Mouse (Mus musculus) MEL (cell line): Measurements from ENCODE around the gene Amotl1. TPM values are rescaled to one million over a fixed set of nuclear protein-coding genes. Genes with fewer than 3 reads are reported as not detected.

Source experiments
- DNase-seq: peaks from one replicate; pipeline ENCODE4 v3.0.0; 2011; ENCODE audit warnings: low read depth, low spot score
- H3K27ac ChIP-seq: 2 replicates; pipeline ENCODE4 v1.5.1; 2012; ENCODE audit warnings: low read depth, mild to moderate bottlenecking, control low read depth, low read length, moderate library complexity; ENCODE audit not compliant: control insufficient read depth
- H3K27me3 ChIP-seq, 2 experiments: fragments of 150-350 bp in 1 of 2; sonication (generic) in 1 of 2; 2 replicates each; pipeline ENCODE4 v1.6.1; 2012; ENCODE audit warnings: low read length in 2 of 2, mild to moderate bottlenecking in 2 of 2, improper control_type of control experiment in 1 of 2, moderate library complexity in 1 of 2; ENCODE audit not compliant: insufficient read depth in 2 of 2, control insufficient read depth in 1 of 2
- H3K36me3 ChIP-seq, 2 experiments: 2 replicates each; pipeline ENCODE4 v1.6.1; 2012 to 2014; ENCODE audit warnings: low read length in 2 of 2, improper control_type of control experiment in 1 of 2, inconsistent platforms in 1 of 2, mild to moderate bottlenecking in 1 of 2; ENCODE audit not compliant: insufficient read depth in 2 of 2, control insufficient read depth in 1 of 2
- H3K4me1 ChIP-seq, 2 experiments: fragments of 150-350 bp in 1 of 2; sonication (generic) in 1 of 2; 2 replicates each; pipeline ENCODE4 v1.6.1; 2012; ENCODE audit warnings: low read length in 2 of 2, improper control_type of control experiment in 1 of 2, mild to moderate bottlenecking in 1 of 2; ENCODE audit not compliant: insufficient read depth in 2 of 2, control insufficient read depth in 1 of 2
- H3K4me3 ChIP-seq, 2 experiments: fragments of 150-350 bp in 1 of 2; sonication (generic) in 1 of 2; 2 replicates each; pipeline ENCODE4 v1.5.1; 2012; ENCODE audit warnings: low read depth in 2 of 2, low read length in 2 of 2, mild to moderate bottlenecking in 2 of 2, moderate library complexity in 2 of 2, control low read depth in 1 of 2, improper control_type of control experiment in 1 of 2; ENCODE audit not compliant: control insufficient read depth in 1 of 2, insufficient read depth in 1 of 2
- H3K79me2 ChIP-seq: 2 replicates; pipeline ENCODE4 v1.6.1; 2012; ENCODE audit warnings: mild to moderate bottlenecking, low read length, moderate library complexity; ENCODE audit not compliant: control insufficient read depth, poor library complexity, insufficient read depth
- H3K9ac ChIP-seq: 2 replicates; pipeline ENCODE4 v1.6.1; 2012; ENCODE audit warnings: low read depth, mild to moderate bottlenecking, control low read depth, low read length, moderate library complexity; ENCODE audit not compliant: control insufficient read depth, poor library complexity, severe bottlenecking
- H3K9me3 ChIP-seq: fragments of 150-350 bp; sonication (generic); replicated peaks from 2 replicates; pipeline ENCODE4 v1.6.1; 2012; ENCODE audit warnings: mild to moderate bottlenecking, low read length, improper control_type of control experiment, moderate library complexity; ENCODE audit not compliant: insufficient read depth
- BHLHE40 ChIP-seq: IDR thresholded peaks from 2 replicates; pipeline ENCODE4 v1.6.1; 2012; ENCODE audit warnings: low read depth, mild to moderate bottlenecking, inconsistent platforms, low read length, improper control_type of control experiment, borderline replicate concordance
- CHD1 ChIP-seq: IDR thresholded peaks from 2 replicates; pipeline ENCODE4 v1.6.1; 2012; ENCODE audit warnings: low read depth, mild to moderate bottlenecking, inconsistent platforms, low read length, improper control_type of control experiment
- CTCF ChIP-seq, 3 experiments: IDR thresholded peaks in 2 of 3; conservative IDR thresholded peaks in 1 of 3; 2 replicates each; pipeline ENCODE4 v1.5.1; 2011 to 2012; ENCODE audit warnings: low read length in 3 of 3, low read depth in 2 of 3, mild to moderate bottlenecking in 2 of 3, improper control_type of control experiment in 1 of 3, inconsistent platforms in 1 of 3, mixed read lengths in 1 of 3, moderate library complexity in 1 of 3; ENCODE audit not compliant: control insufficient read depth in 1 of 3, insufficient read depth in 1 of 3, poor library complexity in 1 of 3, severe bottlenecking in 1 of 3
- E2F4 ChIP-seq: IDR thresholded peaks from 2 replicates; pipeline ENCODE4 v1.6.1; 2011; ENCODE audit warnings: low read depth, low read length, improper control_type of control experiment, borderline replicate concordance
- ELF1 ChIP-seq: IDR thresholded peaks from 2 replicates; pipeline ENCODE4 v1.6.1; 2014; ENCODE audit warnings: low read depth, mild to moderate bottlenecking, inconsistent platforms, low read length, improper control_type of control experiment, moderate library complexity
- EP300 ChIP-seq, 2 experiments: IDR thresholded peaks; 2 replicates each; pipeline ENCODE4 v1.6.1; 2011; ENCODE audit warnings: improper control_type of control experiment in 2 of 2, low read length in 2 of 2, low read depth in 1 of 2, mild to moderate bottlenecking in 1 of 2
- GABPA ChIP-seq: IDR thresholded peaks from 2 replicates; pipeline ENCODE4 v1.6.1; 2012; ENCODE audit warnings: low read depth, mild to moderate bottlenecking, inconsistent platforms, low read length, improper control_type of control experiment, moderate library complexity
- GATA1 ChIP-seq: IDR thresholded peaks from 2 replicates; pipeline ENCODE4 v1.6.1; 2011; ENCODE audit warnings: low read depth, low read length, improper control_type of control experiment
- JUND ChIP-seq: IDR thresholded peaks from 2 replicates; pipeline ENCODE4 v1.6.1; 2011; ENCODE audit warnings: low read depth, mild to moderate bottlenecking, improper control_type of control experiment, low read length
- KAT2A ChIP-seq: conservative IDR thresholded peaks from 2 replicates; pipeline ENCODE4 v1.6.1; 2012; ENCODE audit warnings: low read depth, low read length, improper control_type of control experiment, inconsistent platforms
- MAFK ChIP-seq: IDR thresholded peaks from 2 replicates; pipeline ENCODE4 v1.6.1; 2011; ENCODE audit warnings: low read depth, mild to moderate bottlenecking, low read length, improper control_type of control experiment, borderline replicate concordance
- MAX ChIP-seq: IDR thresholded peaks from 2 replicates; pipeline ENCODE4 v1.6.1; 2011; ENCODE audit warnings: low read length, improper control_type of control experiment
- MAZ ChIP-seq: IDR thresholded peaks from 2 replicates; pipeline ENCODE4 v1.6.1; 2012; ENCODE audit warnings: low read depth, mild to moderate bottlenecking, inconsistent platforms, low read length, improper control_type of control experiment
- MEF2A ChIP-seq: IDR thresholded peaks from 2 replicates; pipeline ENCODE4 v1.6.1; 2014; ENCODE audit warnings: low read depth, mild to moderate bottlenecking, inconsistent platforms, low read length, improper control_type of control experiment; ENCODE audit not compliant: poor library complexity, insufficient replicate concordance, severe bottlenecking; ENCODE audit errors: extremely low read depth
- MXI1 ChIP-seq: IDR thresholded peaks from 2 replicates; pipeline ENCODE4 v1.6.1; 2011; ENCODE audit warnings: mild to moderate bottlenecking, low read depth, low read length, improper control_type of control experiment
- MYC ChIP-seq: IDR thresholded peaks from 2 replicates; pipeline ENCODE4 v1.6.1; 2011; ENCODE audit warnings: low read depth, mild to moderate bottlenecking, low read length, improper control_type of control experiment, moderate library complexity
- NELFE ChIP-seq: IDR thresholded peaks from 2 replicates; pipeline ENCODE4 v1.6.1; 2011; ENCODE audit warnings: low read depth, low read length, improper control_type of control experiment
- NRF1 ChIP-seq: IDR thresholded peaks from 2 replicates; pipeline ENCODE4 v1.6.1; 2014; ENCODE audit warnings: low read depth, mild to moderate bottlenecking, inconsistent platforms, low read length, improper control_type of control experiment, moderate library complexity; ENCODE audit not compliant: poor library complexity, insufficient read depth, severe bottlenecking
- POLR2A ChIP-seq, 2 experiments: IDR thresholded peaks; 2 replicates each; pipeline ENCODE4 v1.6.1; 2011 to 2012; ENCODE audit warnings: low read length in 2 of 2, mild to moderate bottlenecking in 2 of 2, control low read depth in 1 of 2, improper control_type of control experiment in 1 of 2, low read depth in 1 of 2, moderate library complexity in 1 of 2; ENCODE audit not compliant: control insufficient read depth in 1 of 2, insufficient read depth in 1 of 2, poor library complexity in 1 of 2
- POLR2AphosphoS2 ChIP-seq: IDR thresholded peaks from 2 replicates; pipeline ENCODE4 v1.6.1; 2011; ENCODE audit warnings: low read length, improper control_type of control experiment
- RAD21 ChIP-seq: IDR thresholded peaks from 2 replicates; pipeline ENCODE4 v1.6.1; 2011; ENCODE audit warnings: mild to moderate bottlenecking, low read depth, low read length, improper control_type of control experiment
- RCOR1 ChIP-seq: IDR thresholded peaks from 2 replicates; pipeline ENCODE4 v1.6.1; 2012; ENCODE audit warnings: low read depth, mild to moderate bottlenecking, inconsistent platforms, low read length, improper control_type of control experiment
- SIN3A ChIP-seq: IDR thresholded peaks from 2 replicates; pipeline ENCODE4 v1.6.1; 2012; ENCODE audit warnings: low read length, improper control_type of control experiment, inconsistent platforms
- SMC3 ChIP-seq: IDR thresholded peaks from 2 replicates; pipeline ENCODE4 v1.6.1; 2011; ENCODE audit warnings: low read depth, low read length, improper control_type of control experiment
- TAL1 ChIP-seq: IDR thresholded peaks from 2 replicates; pipeline ENCODE4 v1.6.1; 2012; ENCODE audit warnings: mild to moderate bottlenecking, inconsistent platforms, low read length, moderate library complexity, mixed read lengths
- TBP ChIP-seq: IDR thresholded peaks from 2 replicates; pipeline ENCODE4 v1.8.0; 2011; ENCODE audit warnings: low read depth, low read length, improper control_type of control experiment
- TCF12 ChIP-seq: IDR thresholded peaks from 2 replicates; pipeline ENCODE4 v1.6.1; 2014; ENCODE audit warnings: low read depth, mild to moderate bottlenecking, inconsistent platforms, low read length, improper control_type of control experiment, moderate library complexity
- UBTF ChIP-seq: IDR thresholded peaks from 2 replicates; pipeline ENCODE4 v1.6.1; 2012; ENCODE audit warnings: low read depth, mild to moderate bottlenecking, inconsistent platforms, low read length, improper control_type of control experiment, moderate library complexity, borderline replicate concordance; ENCODE audit not compliant: insufficient read depth
- USF1 ChIP-seq: IDR thresholded peaks from 2 replicates; pipeline ENCODE4 v1.6.1; 2014; ENCODE audit warnings: low read depth, mild to moderate bottlenecking, inconsistent platforms, low read length, improper control_type of control experiment, moderate library complexity
- ZC3H11A ChIP-seq: IDR thresholded peaks from 2 replicates; pipeline ENCODE4 v1.6.1; 2012; ENCODE audit warnings: low read depth, mild to moderate bottlenecking, inconsistent platforms, low read length, improper control_type of control experiment
- ZKSCAN1 ChIP-seq: IDR thresholded peaks from 2 replicates; pipeline ENCODE4 v1.6.1; 2012; ENCODE audit warnings: low read depth, mild to moderate bottlenecking, inconsistent platforms, low read length, improper control_type of control experiment, moderate library complexity
- ZMIZ1 ChIP-seq: IDR thresholded peaks from 2 replicates; pipeline ENCODE4 v1.6.1; 2012; ENCODE audit warnings: low read depth, mild to moderate bottlenecking, inconsistent platforms, low read length, improper control_type of control experiment, moderate library complexity
- ZNF384 ChIP-seq: IDR thresholded peaks from 2 replicates; pipeline ENCODE4 v1.6.1; 2012; ENCODE audit warnings: low read depth, mild to moderate bottlenecking, inconsistent platforms, low read length, improper control_type of control experiment
- polyA plus RNA-seq, 2 experiments: library from polyadenylated mRNA; stranded (reverse) in 1 of 2; unstranded in 1 of 2; fragments of >175 nt in 1 of 2; fragments of >200 nt in 1 of 2; gene quantifications; 2 replicates each; pipeline versions ENCODE4 v1.2.1 to v1.2.4; 2012; ENCODE audit warnings: low replicate concordance in 2 of 2, low read depth in 1 of 2; ENCODE audit not compliant: insufficient read length in 2 of 2, insufficient read depth in 1 of 2, missing spikeins in 1 of 2
- total RNA-seq: library from RNA; depleted of rRNA; stranded (reverse); fragments of 300-350 nt; gene quantifications from 2 replicates; pipeline ENCODE4 v1.2.3, GENCODE M21; 2012

Gene Amotl1
- total and polyA plus RNA-seq, 3 experiments: 7.4 to 9.3 TPM; not detected in 1

DNA sequence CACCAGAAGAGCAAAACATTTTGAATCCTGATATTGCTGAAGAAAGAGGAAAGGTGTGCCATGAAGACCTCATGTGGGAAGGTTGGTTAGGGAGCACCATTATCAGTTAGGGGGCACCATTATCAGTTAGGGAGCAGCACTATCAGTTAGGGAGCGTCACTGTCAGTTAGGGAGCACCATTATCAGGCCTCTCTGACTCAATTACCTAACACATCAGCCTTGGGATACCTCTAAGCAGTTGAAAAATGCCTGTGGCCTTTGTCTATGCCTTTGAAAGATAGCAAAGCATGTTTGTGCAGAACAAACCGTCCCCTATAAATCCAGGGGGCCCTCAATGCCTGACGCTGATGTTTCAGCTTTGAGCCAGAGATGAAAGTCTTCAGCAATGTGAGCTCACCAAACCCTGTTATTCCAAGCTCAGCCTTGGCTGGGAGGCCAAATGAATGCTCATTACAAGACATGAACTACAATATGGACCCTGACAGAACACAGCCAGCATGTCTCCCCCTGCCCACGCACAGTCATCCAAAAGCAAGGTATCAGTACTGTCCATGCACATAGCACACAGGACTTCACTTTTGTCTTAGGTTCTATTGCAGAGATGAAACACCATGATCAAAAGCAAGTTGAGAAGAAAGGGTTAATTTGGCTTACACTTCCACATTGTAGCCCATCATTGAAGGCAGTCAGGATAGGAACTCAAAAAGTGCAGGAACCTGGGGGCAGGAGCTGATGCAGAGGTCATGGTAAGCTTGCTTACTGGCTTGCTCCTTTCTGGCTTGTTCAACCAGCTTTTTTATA is 75.5 kb downstream of the Amotl1 start (continued):
- TF ChIP-seq USF1: no peak
- TF ChIP-seq TAL1: peak; percentile 48
- TF ChIP-seq ZNF384: no peak
- TF ChIP-seq ZKSCAN1: 0 out of 2 replicates have a peak, but pooled peaks have one; percentile 37
- TF ChIP-seq MEF2A: no peak

DNA sequence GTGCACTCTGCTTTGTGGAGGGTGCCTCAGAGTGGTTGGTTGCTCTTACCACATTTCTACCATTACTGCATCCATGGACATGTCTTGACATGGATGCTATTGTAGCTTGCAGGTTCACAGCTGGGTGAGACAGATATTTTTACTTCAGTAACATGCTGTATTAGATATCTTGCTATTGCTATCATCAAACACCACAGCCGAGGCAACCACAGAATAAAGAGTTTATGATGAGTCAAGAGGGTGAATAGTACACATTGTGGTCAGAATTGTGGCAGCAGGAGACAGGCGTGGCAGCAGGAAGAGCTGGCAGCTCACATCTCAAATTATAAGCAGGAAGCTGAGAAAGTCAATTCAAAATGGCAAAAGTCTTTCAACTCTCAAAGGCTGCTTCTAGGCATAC is 76.4 kb downstream of the Amotl1 start:
- Histone ChIP-seq H3K27ac (peak overlapping the region; percentile 95), H3K9me3 (no peaks in the 10 kb centered on the region), H3K36me3 (peaks cover 0 to 32% of the 10 kb centered on the region in 2 experiments; a peak in 2 of 4 replicates), H3K4me3 (no peak overlapping the region), H3K27me3 (no peaks in the 10 kb centered on the region), H3K79me2 (no peaks in the 10 kb centered on the region), H3K4me1 (peaks cover 22 to 32% of the 10 kb centered on the region in 2 experiments), H3K9ac (peak overlapping the region; percentile 30; the same call in 1 of the 2 replicates)
- peak; percentile 100 for DNase-seq
- peak; percentile 25; the same call in 1 of the 2 replicates for TF ChIP-seq E2F4
- TF ChIP-seq ZKSCAN1: no peak
- TF ChIP-seq BHLHE40: peak; percentile 87
- TF ChIP-seq ZC3H11A: no peak
- TF ChIP-seq CHD1: no peak
- peak; percentile 95 for TF ChIP-seq JUND
- peak; percentile 53 for TF ChIP-seq KAT2A
- peak; percentile 100 for TF ChIP-seq TCF12
- peak; percentile 99 to 100 for TF ChIP-seq EP300 (IDR thresholded peaks at IDR 0.05; ENCODE audit: low read depth in 1 of 2, low read length in 2 of 2)
- TF ChIP-seq NELFE: peak; percentile 29; the same call in 1 of the 2 replicates
- TF ChIP-seq UBTF: no peak
- peak; percentile 95 for TF ChIP-seq MYC
- TF ChIP-seq SMC3: no peak
- TF ChIP-seq GABPA: peak; percentile 74
- TF ChIP-seq MAFK: peak; percentile 94
- peak; percentile 77 for TF ChIP-seq ELF1
- TF ChIP-seq ZMIZ1: peak; percentile 51; the same call in 1 of the 2 replicates
- TF ChIP-seq ZNF384: no peak
- TF ChIP-seq POLR2A (IDR thresholded peaks at IDR 0.05; ENCODE audit: control insufficient read depth in 1 of 2, insufficient read depth in 1 of 2, low read depth in 1 of 2, low read length in 2 of 2, poor library complexity in 1 of 2): no peak
- TF ChIP-seq SIN3A: peak; percentile 97
- TF ChIP-seq GATA1: peak; percentile 100
- no peak for TF ChIP-seq CTCF (IDR thresholded peaks at IDR 0.05 in 2 of 3, conservative IDR thresholded peaks at IDR 0.05 in 1 of 3; ENCODE audit: control insufficient read depth in 1 of 3, insufficient read depth in 1 of 3, low read depth in 2 of 3, low read length in 3 of 3, poor library complexity in 1 of 3, severe bottlenecking in 1 of 3)
- peak; percentile 84 for TF ChIP-seq MAX
- TF ChIP-seq TBP: 0 out of 2 replicates have a peak, but pooled peaks have one; percentile 47
- TF ChIP-seq MEF2A: peak; percentile 87; the same call in 1 of the 2 replicates
- TF ChIP-seq NRF1: no peak
- TF ChIP-seq MXI1: peak; percentile 88
- peak; percentile 97 for TF ChIP-seq RCOR1
- 0 out of 2 replicates have a peak, but pooled peaks have one; percentile 20 for TF ChIP-seq POLR2AphosphoS2
- TF ChIP-seq MAZ: peak; percentile 54; the same call in 1 of the 2 replicates
- no peak for TF ChIP-seq RAD21
